Mouse (Mus musculus): Measurements from ENCODE around the gene Ankrd28.
"Not testable (repeated sequence)": the region's sequence is repeated elsewhere in the genome, so short reads cannot be mapped to it uniquely, and the experiment has no call there.

Ankrd28 gene

GRCm38 (mm10) chr14:31830571-31831369 is at the start of gene Ankrd28:
Gene Ankrd28, minus strand, starts transcription at chr14:31830651.
- peak; percentile 94 to 97 for DNase-seq (ENCODE audit: low spot score in 2 of 2)

GRCm38 (mm10) chr14:31879456-31879855 is 49.0 kb upstream of the Ankrd28 start:
- no peak for DNase-seq (ENCODE audit: low spot score in 2 of 2)

GRCm38 (mm10) chr14:31872130-31872529 is 41.7 kb upstream of the Ankrd28 start:
- no peak for DNase-seq (ENCODE audit: low spot score in 2 of 2)

GRCm38 (mm10) chr14:31870436-31870835 is 40.0 kb upstream of the Ankrd28 start:
- no peak for DNase-seq (ENCODE audit: low spot score in 2 of 2)

GRCm38 (mm10) chr14:31868591-31868990 is 38.1 kb upstream of the Ankrd28 start:
- DNase-seq (ENCODE audit: low spot score in 2 of 2), result no peak

GRCm38 (mm10) chr14:31866366-31866765 is 35.9 kb upstream of the Ankrd28 start:
- DNase-seq (ENCODE audit: low spot score in 2 of 2), result not testable (repeated sequence)

- DNase-seq (ENCODE audit: low spot score in 2 of 2), result no peak
These were observed 28.2 kb upstream of the Ankrd28 start for GRCm38 (mm10) chr14:31858679-31859078.

- no peak for DNase-seq (ENCODE audit: low spot score in 2 of 2)
These were observed 26.9 kb upstream of the Ankrd28 start for GRCm38 (mm10) chr14:31857096-31857975.

GRCm38 (mm10) chr14:31856007-31856406 is 25.6 kb upstream of the Ankrd28 start:
- no peak for DNase-seq (ENCODE audit: low spot score in 2 of 2)

GRCm38 (mm10) chr14:31854667-31855066 is 24.2 kb upstream of the Ankrd28 start:
- DNase-seq (ENCODE audit: low spot score in 2 of 2), result no peak

GRCm38 (mm10) chr14:31843571-31843970 is 13.1 kb upstream of the Ankrd28 start:
- DNase-seq (ENCODE audit: low spot score in 2 of 2), result no peak

GRCm38 (mm10) chr14:31832022-31832421 is 1.6 kb upstream of the Ankrd28 start:
- DNase-seq (ENCODE audit: low spot score in 2 of 2), result no peak

GRCm38 (mm10) chr14:31831370-31831712 is 890 bp upstream of the Ankrd28 start:
- DNase-seq (ENCODE audit: low spot score in 2 of 2), result peak in 1 of 2 experiments; percentile 19

- DNase-seq (ENCODE audit: low spot score in 2 of 2), result peak; percentile 58 to 62
These were observed 489 bp downstream of the Ankrd28 start for GRCm38 (mm10) chr14:31829761-31830562.

GRCm38 (mm10) chr14:31827221-31827620 is 3.2 kb downstream of the Ankrd28 start:
- DNase-seq (ENCODE audit: low spot score in 2 of 2), result no peak

GRCm38 (mm10) chr14:31809942-31810341 is 20.5 kb downstream of the Ankrd28 start:
- no peak for DNase-seq (ENCODE audit: low spot score in 2 of 2)

- no peak for DNase-seq (ENCODE audit: low spot score in 2 of 2)
These were observed 26.7 kb downstream of the Ankrd28 start for GRCm38 (mm10) chr14:31803791-31804190.

GRCm38 (mm10) chr14:31800976-31801375 is 29.5 kb downstream of the Ankrd28 start:
- no peak for DNase-seq (ENCODE audit: low spot score in 2 of 2)

GRCm38 (mm10) chr14:31800446-31800845 is 30.0 kb downstream of the Ankrd28 start:
- no peak for DNase-seq (ENCODE audit: low spot score in 2 of 2)

GRCm38 (mm10) chr14:31798937-31799336 is 31.5 kb downstream of the Ankrd28 start:
- no peak for DNase-seq (ENCODE audit: low spot score in 2 of 2)

GRCm38 (mm10) chr14:31795535-31795934 is 34.9 kb downstream of the Ankrd28 start:
- no peak for DNase-seq (ENCODE audit: low spot score in 2 of 2)

- no peak for DNase-seq (ENCODE audit: low spot score in 2 of 2)
These were observed 35.7 kb downstream of the Ankrd28 start for GRCm38 (mm10) chr14:31794776-31795126.

All from thymus, postnatal 10 days (tissue).